ENCODE assay signal across 8 mouse cellular contexts in the genomic region with DNA sequence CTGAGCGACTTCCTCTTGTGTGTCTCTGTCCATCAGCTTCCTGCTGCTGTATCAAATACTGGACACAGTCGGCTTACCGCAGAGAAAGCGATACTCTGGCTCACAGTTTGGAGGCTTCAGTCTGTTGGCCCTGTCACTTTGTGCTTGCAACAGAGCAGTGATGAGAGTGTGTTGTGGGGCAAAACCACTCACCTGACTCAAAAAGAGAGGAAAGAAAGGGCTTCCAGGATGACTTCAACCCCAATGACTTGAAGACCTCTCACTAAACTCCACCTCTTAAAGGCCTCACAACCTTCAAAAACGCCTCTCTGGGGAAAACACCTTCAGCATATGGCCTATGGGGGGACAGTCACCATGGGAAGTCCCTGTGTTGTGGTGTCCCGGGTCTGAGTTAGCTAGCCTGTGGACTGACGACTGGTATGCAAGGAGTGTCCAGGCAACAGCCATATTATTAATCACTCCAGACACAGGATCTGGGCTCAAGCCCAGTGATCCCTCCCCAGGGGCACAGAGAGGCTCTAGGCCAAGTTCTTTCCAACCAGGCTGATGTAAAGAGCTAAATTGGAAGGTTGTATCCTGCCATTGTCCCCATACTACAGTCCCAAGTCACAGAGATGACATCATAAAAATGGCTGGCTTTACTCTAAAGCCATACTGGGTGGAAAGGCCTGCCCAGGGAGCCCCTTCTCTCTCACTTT.
DNase-seq lines count a peak whose midpoint lies in the region.
"Had no signal": no experiment of that assay in that cellular context is flagged by ENCODE, and none has a peak within 500 bp of the region (broad histone marks: within the 10 kb centered on the region; RNA-seq: fewer than 3 reads in every experiment).

No protein-coding gene starts in this region.

- peak; percentile 22 to 26 for DNase-seq in kidney, adult 8-10 months
- DNase-seq in kidney, adult 11 months, result no peak
- peak; percentile 75 for DNase-seq in NIH3T3 (ENCODE audit: low read depth)
- peak; percentile 62 to 75 for DNase-seq in heart, adult 9 months (ENCODE audit: low spot score in 2 of 2)
- peak; percentile 70 for DNase-seq in kidney, postnatal 10 days
- DNase-seq in B cell, adult 2 months, result no peak
- no peak for DNase-seq in spleen, postnatal 36 days (ENCODE audit: low spot score in 2 of 2)
- DNase-seq: thymus, postnatal 4 days had no signal

Comparison
In these comparisons a context has a peak if more than half of its experiments do, and no peak if none do; other contexts are left out.
1. DNase-seq: peak in kidney, adult 8-10 months (2 of 2), NIH3T3 (single experiment), heart, adult 9 months (2 of 2) and kidney, postnatal 10 days (single experiment); none in kidney, adult 11 months (single experiment), B cell, adult 2 months (0 of 2) and spleen, postnatal 36 days (0 of 2).